16 mouse cellular contexts compared by ENCODE assay signal in the genomic region with DNA sequence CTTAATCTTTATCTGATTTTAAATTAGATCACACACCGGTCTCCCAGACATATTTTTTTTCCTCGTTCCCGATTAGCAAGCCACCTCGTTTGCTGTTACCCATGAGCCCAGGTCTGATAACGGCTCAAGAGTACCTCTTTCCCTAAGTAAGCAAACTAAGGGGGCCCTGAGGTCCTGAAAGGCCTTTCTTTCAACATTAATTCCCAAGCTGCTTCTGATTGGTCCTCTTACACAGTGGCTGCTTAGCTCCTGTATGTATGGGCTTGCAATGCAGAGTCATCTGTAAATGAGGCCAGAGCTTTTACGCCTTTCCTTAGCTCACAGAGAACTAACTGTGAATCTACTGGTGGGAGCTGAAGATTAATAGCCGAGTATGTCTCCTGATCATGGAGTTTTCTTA. TPM values are rescaled to one million over a fixed set of nuclear protein-coding genes. Genes with fewer than 3 reads are reported as not detected.
"Had no signal": no experiment of that assay in that cellular context is flagged by ENCODE, and none has a peak within 500 bp of the region (broad histone marks: within the 10 kb centered on the region; RNA-seq: fewer than 3 reads in every experiment).

No protein-coding gene starts in this region.

- H3K27ac ChIP-seq: intestine, embryonic 15.5 days; layer of hippocampus, adult 2 months; limb, embryonic 12.5 days; liver, embryonic 15.5 days; midbrain, embryonic 13.5 days; neural tube, embryonic 15.5 days had no signal

- H3K9ac ChIP-seq: intestine, embryonic 15.5 days; limb, embryonic 12.5 days; liver, embryonic 15.5 days; midbrain, embryonic 13.5 days; neural tube, embryonic 15.5 days had no signal

- ATAC-seq: intestine, embryonic 15.5 days; midbrain, embryonic 13.5 days had no signal

- H3K27me3 ChIP-seq: intestine, embryonic 15.5 days; limb, embryonic 12.5 days; liver, embryonic 15.5 days; midbrain, embryonic 13.5 days; neural tube, embryonic 15.5 days had no signal

- DNase-seq: kidney, adult 18-20 months; kidney, postnatal 10 days; kidney, postnatal 4 days; liver; right cerebral cortex, postnatal 4 days; spleen, adult 18-20 months; thymus, postnatal 4 days had no signal

- H3K4me3 ChIP-seq: intestine, embryonic 15.5 days; layer of hippocampus, adult 2 months; limb, embryonic 12.5 days; liver, embryonic 15.5 days; midbrain, embryonic 13.5 days; myocyte; neural tube, embryonic 15.5 days had no signal

- H3K4me1 ChIP-seq: intestine, embryonic 15.5 days; limb, embryonic 12.5 days; liver, embryonic 15.5 days; neural tube, embryonic 15.5 days had no signal

- H3K9me3 ChIP-seq: intestine, embryonic 15.5 days; limb, embryonic 12.5 days; liver, embryonic 15.5 days; midbrain, embryonic 13.5 days; neural tube, embryonic 15.5 days had no signal

- H3K4me2 ChIP-seq: intestine, embryonic 15.5 days; limb, embryonic 12.5 days; liver, embryonic 15.5 days; midbrain, embryonic 13.5 days; neural tube, embryonic 15.5 days had no signal

- H3K36me3 ChIP-seq: intestine, embryonic 15.5 days; limb, embryonic 12.5 days; liver, embryonic 15.5 days; midbrain, embryonic 13.5 days; neural tube, embryonic 15.5 days had no signal

RNA-seq across cellular contexts. Expression of gene Txk, which starts 15.7 kb away (rescaled TPM):
- total RNA-seq: layer of hippocampus, adult 2 months had no signal
- polyA plus RNA-seq: kidney, embryonic 14.5 days; limb, embryonic 12.5 days; neural tube, embryonic 11.5 days had no signal
